Mouse (Mus musculus) bone marrow, adult 2 months (tissue): ENCODE measurements around the gene Arhgef10l.

Experiments
- CTCF ChIP-seq: fragments of 200-500 bp; IDR thresholded peaks from 2 replicates; pipeline ENCODE4 v1.5.1; 2011; ENCODE audit warnings: low read length, control low read depth; ENCODE audit not compliant: control insufficient read depth, insufficient read depth
- POLR2A ChIP-seq: fragments of 200-500 bp; IDR thresholded peaks from 2 replicates; pipeline ENCODE4 v1.6.1; 2011; ENCODE audit warnings: low read depth, mild to moderate bottlenecking, control low read depth, low read length, borderline replicate concordance; ENCODE audit not compliant: control insufficient read depth

DNA sequence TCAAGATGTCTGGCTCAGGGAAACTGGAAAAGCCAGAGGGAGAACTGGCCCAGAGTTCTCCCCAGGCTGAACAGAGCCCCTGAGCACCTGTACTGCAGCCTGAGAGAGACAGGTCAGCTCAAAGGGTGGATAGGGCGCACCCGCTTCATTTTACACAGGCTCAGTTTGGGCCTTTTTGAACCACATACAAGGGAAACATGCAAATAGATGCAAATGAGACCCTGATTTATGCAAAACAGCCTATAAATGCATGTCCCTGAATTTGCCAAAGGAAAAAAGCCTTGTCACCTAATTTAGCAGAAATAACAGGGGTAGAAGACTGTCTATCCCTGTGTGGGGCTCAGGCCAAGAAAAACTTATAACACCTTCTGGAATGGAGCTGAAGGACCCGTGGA, 160.2 kb downstream of the Arhgef10l start:
- TF ChIP-seq CTCF (no peak), POLR2A (no peak)
